Mouse (Mus musculus) midbrain, postnatal 0 days (tissue): Measurements from ENCODE around the gene Nlgn1. TPM values are rescaled to one million over a fixed set of nuclear protein-coding genes. Genes with fewer than 3 reads are reported as not detected.

Experiments used
- ATAC-seq: fragments of 200-750 bp; cut with Nextera tagmentation; 2 replicates; pipeline ENCODE4 v1.8.0; 2017; ENCODE audit warnings: moderate number of reproducible peaks, mild to moderate bottlenecking, moderate TSS enrichment, moderate library complexity; ENCODE audit not compliant: low FRiP score
- DNase-seq: peaks from one replicate; pipeline ENCODE4 v3.0.0-alpha.2; 2015; ENCODE audit warnings: low spot score
- H3K27ac ChIP-seq: fragments of 300-500 bp; sonication (generic); 2 replicates; pipeline ENCODE4 v1.5.1; 2014; ENCODE audit warnings: low read depth, mild to moderate bottlenecking, low read length, mixed read lengths
- H3K27me3 ChIP-seq: fragments of 300-500 bp; sonication (generic); 2 replicates; pipeline ENCODE4 v1.6.1; 2014; ENCODE audit warnings: low read length, control low read depth, mixed read lengths; ENCODE audit not compliant: insufficient read depth
- H3K36me3 ChIP-seq: fragments of 300-500 bp; sonication (generic); 2 replicates; pipeline ENCODE4 v1.6.1; 2014; ENCODE audit warnings: low read length, control low read depth, mixed read lengths; ENCODE audit not compliant: insufficient read depth
- H3K4me1 ChIP-seq: fragments of 300-500 bp; sonication (generic); 2 replicates; pipeline ENCODE4 v1.6.1; 2014; ENCODE audit warnings: mild to moderate bottlenecking, control low read depth, antibody characterized with exemption, low read length, mixed read lengths; ENCODE audit not compliant: insufficient read depth
- H3K4me2 ChIP-seq: fragments of 300-500 bp; sonication (generic); 2 replicates; pipeline ENCODE4 v1.6.1; 2014; ENCODE audit warnings: low read depth, mild to moderate bottlenecking, low read length, mixed read lengths; ENCODE audit not compliant: poor library complexity, severe bottlenecking
- H3K4me3 ChIP-seq: fragments of 300-500 bp; sonication (generic); 2 replicates; pipeline ENCODE4 v1.5.1; 2014; ENCODE audit warnings: low read depth, mild to moderate bottlenecking, low read length, moderate library complexity
- H3K9ac ChIP-seq: fragments of 300-500 bp; sonication (generic); replicated peaks from 2 replicates; pipeline ENCODE4 v1.6.1; 2014; ENCODE audit warnings: mild to moderate bottlenecking, low read length, moderate library complexity, mixed read lengths; ENCODE audit not compliant: poor library complexity, severe bottlenecking
- H3K9me3 ChIP-seq: fragments of 300-500 bp; sonication (generic); 2 replicates; pipeline ENCODE4 v1.6.1; 2016; ENCODE audit warnings: low read length, control low read depth
- CTCF ChIP-seq: IDR thresholded peaks from 2 replicates; pipeline ENCODE4 v1.5.1; 2016; ENCODE audit warnings: antibody characterized with exemption, mild to moderate bottlenecking
- WGBS: fragments of 180-500 bp; shearing (Covaris S2); extraction: QIAGEN DNeasy Blood & Tissue Kit; methylation state at CpG from one replicate; pipeline ENCODE4 v1.1.7; 2014; 5-methylcytosine and 5-hydroxymethylcytosine counted together
- polyA plus RNA-seq: library from polyadenylated mRNA; unstranded; fragments of >200 nt; fragmentation: Nextera tagmentation; extraction: Ambion mirVana; gene quantifications from 2 replicates; pipeline ENCODE4 v1.2.1, GENCODE M21; 2015
- total RNA-seq: library from RNA; depleted of rRNA; stranded (reverse); fragments of >200 nt; gene quantifications from 2 replicates; pipeline ENCODE4 v1.2.3, GENCODE M21; 2014

Gene Nlgn1
- total and polyA plus RNA-seq, 2 experiments from 2014 or later = 40.8 to 87.9 TPM

DNA sequence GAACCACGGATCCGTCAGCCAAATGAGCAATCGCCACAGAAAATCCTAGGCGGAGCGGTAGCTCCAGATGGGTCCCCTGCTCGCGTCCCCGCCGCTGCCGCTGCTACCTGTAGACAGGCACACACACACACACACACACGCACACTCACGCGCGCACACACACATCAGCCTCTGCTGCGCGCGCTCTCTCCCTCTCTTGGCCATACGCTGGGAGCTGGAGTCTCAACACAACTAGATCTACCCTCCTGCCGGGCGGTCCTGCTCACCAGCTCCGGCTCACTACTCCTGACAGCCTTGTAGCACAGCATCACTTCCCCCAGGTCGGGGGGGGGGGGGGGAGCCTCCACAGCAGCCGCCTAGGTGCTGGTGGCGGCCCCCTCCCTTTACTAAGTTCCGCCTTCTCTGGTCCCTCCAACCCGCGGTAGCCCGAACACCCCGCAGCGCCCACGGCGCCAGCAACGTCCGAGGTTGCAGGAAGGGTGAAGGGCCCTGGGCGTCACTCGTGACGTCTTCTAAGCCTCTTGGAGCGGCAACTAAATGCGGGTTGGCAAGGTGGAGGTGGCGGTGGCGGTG, 1.1 kb upstream of the Nlgn1 start:
- TF ChIP-seq CTCF = peak; percentile 11; the same call in 1 of the 2 replicates
- H3K27ac ChIP-seq = peak overlapping the region; percentile 13
- H3K9me3 ChIP-seq = no peaks in the 10 kb centered on the region
- DNase-seq (peak; percentile 78), ATAC-seq (peak; percentile 67)
- WGBS = under 1% methylated on average over 38 of the region's 41 CpGs
- peak overlapping the region; percentile 66 for H3K9ac ChIP-seq
- H3K4me2 ChIP-seq = peak overlapping the region; percentile 80
- H3K36me3 ChIP-seq = no peaks in the 10 kb centered on the region
- H3K4me1 ChIP-seq = peaks cover 3% of the 10 kb centered on the region; the same call in 1 of the 2 replicates
- H3K4me3 ChIP-seq = peak overlapping the region; percentile 78
- no peaks in the 10 kb centered on the region for H3K27me3 ChIP-seq

DNA sequence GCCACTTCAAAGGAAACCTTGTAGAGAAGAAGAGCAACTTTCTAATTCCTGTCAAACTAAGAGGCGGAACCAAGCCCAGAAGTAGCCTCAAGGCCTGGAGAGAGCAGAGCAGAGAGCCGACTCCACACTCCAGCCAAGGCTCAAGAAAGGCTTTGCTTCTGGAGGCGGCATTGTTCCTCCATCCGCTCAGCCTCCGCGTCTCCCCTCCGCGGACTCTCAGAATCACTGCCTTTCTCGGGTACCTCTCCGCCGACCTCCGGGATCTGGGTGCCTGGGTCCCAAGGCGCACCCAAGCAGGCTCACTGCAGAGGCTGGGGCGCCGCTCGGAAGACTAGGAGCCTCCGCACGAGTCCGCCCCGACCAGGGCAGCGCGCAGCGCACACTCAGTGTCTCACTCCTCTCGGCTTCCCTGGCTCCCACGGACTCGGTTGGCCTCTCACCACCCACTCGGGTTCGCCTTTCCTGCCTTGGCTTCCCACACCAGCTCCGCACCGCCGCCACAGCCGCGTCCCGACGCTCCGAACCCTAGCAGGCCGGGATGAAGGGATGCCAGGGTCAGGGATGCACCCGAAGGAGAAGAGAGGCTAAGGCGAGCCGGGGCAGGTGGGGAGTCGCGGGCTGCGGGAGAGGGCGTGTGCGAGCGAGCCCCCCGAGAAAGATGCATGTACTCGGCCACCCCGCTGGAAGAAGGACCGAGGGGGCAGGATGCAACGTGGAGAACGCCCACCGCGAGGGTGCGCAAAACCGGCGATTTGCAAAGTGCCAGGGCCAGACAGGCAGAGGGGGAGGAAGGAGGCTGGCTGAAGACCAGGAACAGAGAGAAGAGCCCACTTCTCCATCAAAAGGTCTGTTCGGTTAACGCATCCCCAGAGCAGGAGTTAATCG, 841 bp downstream of the Nlgn1 start:
- peak; percentile 76 for ATAC-seq
- under 1% methylated on average over 60 of the region's 60 CpGs for WGBS
- no peaks in the 10 kb centered on the region for H3K9me3 ChIP-seq
- peak overlapping the region; percentile 80 for H3K4me2 ChIP-seq
- no peaks in the 10 kb centered on the region for H3K27me3 ChIP-seq
- peaks cover 6% of the 10 kb centered on the region; the same call in 1 of the 2 replicates for H3K4me1 ChIP-seq
- H3K9ac ChIP-seq = peak overlapping the region; percentile 92
- H3K36me3 ChIP-seq = no peaks in the 10 kb centered on the region
- H3K4me3 ChIP-seq = peak overlapping the region; percentile 78
- peak overlapping the region; percentile 87 for H3K27ac ChIP-seq
- TF ChIP-seq CTCF = peak; percentile 54
- peak; percentile 71 for DNase-seq

DNA sequence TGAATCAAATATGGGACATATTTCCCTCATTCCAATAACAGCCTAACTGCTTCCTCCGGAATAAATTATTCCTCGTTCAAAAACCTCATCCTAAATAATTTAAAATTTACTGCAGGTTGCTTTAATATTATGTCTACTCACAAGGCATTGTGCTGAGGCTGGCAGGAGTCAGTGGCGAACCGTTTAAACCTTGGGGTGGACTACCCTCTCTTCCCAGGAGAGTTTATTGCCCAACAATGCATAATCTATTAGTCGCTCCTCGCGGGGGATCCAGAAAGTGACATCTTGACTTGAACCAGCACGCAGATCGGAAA, 1.4 kb downstream of the Nlgn1 start:
- H3K9ac ChIP-seq = peak overlapping the region; percentile 92
- peak overlapping the region; percentile 87 for H3K27ac ChIP-seq
- H3K4me1 ChIP-seq = peaks cover 6% of the 10 kb centered on the region; the same call in 1 of the 2 replicates
- ATAC-seq (0 out of 2 replicates have a peak, but pooled peaks have one; percentile 3), DNase-seq (no peak)
- H3K9me3 ChIP-seq = no peaks in the 10 kb centered on the region
- TF ChIP-seq CTCF = no peak
- H3K4me3 ChIP-seq = peak overlapping the region; percentile 78
- no peaks in the 10 kb centered on the region for H3K36me3 ChIP-seq
- H3K4me2 ChIP-seq = peak overlapping the region; percentile 80
- WGBS = 2% methylated on average over 9 of the region's 9 CpGs
- H3K27me3 ChIP-seq = no peaks in the 10 kb centered on the region

- 50% methylated on average over 4 of the region's 4 CpGs for WGBS
- H3K27ac ChIP-seq = no peak overlapping the region
These were observed 2.2 kb downstream of the Nlgn1 start for GRCm38 (mm10) chr3:26330019-26330418.

DNA sequence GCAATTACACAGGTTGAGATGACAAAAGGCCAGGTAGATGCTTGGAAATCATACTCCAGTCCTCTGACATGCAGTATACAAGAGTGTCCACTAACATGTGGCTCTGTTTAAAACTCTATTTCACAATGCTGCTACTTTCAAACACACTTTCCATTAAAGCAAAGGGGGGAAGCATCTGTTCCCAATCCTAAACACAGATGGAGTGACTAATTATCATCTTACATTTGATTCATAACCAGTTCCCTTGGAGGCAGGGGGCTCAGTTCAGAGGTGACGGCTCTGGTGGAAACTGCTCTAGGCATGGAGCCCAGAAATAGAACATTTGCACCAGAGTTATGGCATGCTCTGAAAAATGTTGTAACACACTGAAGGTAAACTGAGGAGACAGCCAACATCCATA, 7.8 kb downstream of the Nlgn1 start:
- Histone ChIP-seq H3K9ac (no peak overlapping the region), H3K4me3 (no peak overlapping the region), H3K36me3 (no peaks in the 10 kb centered on the region), H3K4me2 (no peak overlapping the region), H3K27ac (no peak overlapping the region), H3K4me1 (peaks cover 3% of the 10 kb centered on the region; the same call in 1 of the 2 replicates), H3K27me3 (no peaks in the 10 kb centered on the region), H3K9me3 (no peaks in the 10 kb centered on the region)
- no peak for DNase-seq
- ATAC-seq = no peak
- TF ChIP-seq CTCF = no peak
- 63% methylated on average over 1 of the region's 1 CpGs for WGBS

More at GRCm38 (mm10) chr3:26330019-26330418, 2.2 kb downstream of the Nlgn1 start:
- peak overlapping the region; percentile 80 for H3K4me2 ChIP-seq
- ATAC-seq (no peak), DNase-seq (no peak)
- H3K4me1 ChIP-seq = peaks cover 6% of the 10 kb centered on the region; the same call in 1 of the 2 replicates
- no peak overlapping the region; the same call in 1 of the 2 replicates for H3K9ac ChIP-seq
- no peaks in the 10 kb centered on the region for H3K36me3 ChIP-seq
- no peaks in the 10 kb centered on the region for H3K27me3 ChIP-seq
- TF ChIP-seq CTCF = no peak
- H3K4me3 ChIP-seq = peak overlapping the region; percentile 78
- no peaks in the 10 kb centered on the region for H3K9me3 ChIP-seq

GRCm38 (mm10) chr3:26317397-26317796, 14.9 kb downstream of the Nlgn1 start:
- no peak for ATAC-seq
- Histone ChIP-seq H3K9me3 (no peaks in the 10 kb centered on the region), H3K4me2 (no peak overlapping the region), H3K4me3 (no peak overlapping the region), H3K9ac (no peak overlapping the region), H3K27me3 (no peaks in the 10 kb centered on the region), H3K27ac (no peak overlapping the region), H3K4me1 (0 out of 2 replicates have a peak, but pooled peaks cover 3% of the 10 kb centered on the region), H3K36me3 (no peaks in the 10 kb centered on the region)
- no peak for TF ChIP-seq CTCF
- WGBS = 52% methylated on average over 2 of the region's 2 CpGs
- no peak for DNase-seq
